Mouse (Mus musculus): ENCODE results near the gene Pigq. TPM values are rescaled to one million over a fixed set of nuclear protein-coding genes. Genes with fewer than 3 reads are reported as not detected.
A peak's percentile ranks its signal among the peaks of the same experiment; 100 is the strongest.

The Pigq gene
- polyA plus RNA-seq, 1 experiment from 2014 or later = 76.4 TPM

DNA sequence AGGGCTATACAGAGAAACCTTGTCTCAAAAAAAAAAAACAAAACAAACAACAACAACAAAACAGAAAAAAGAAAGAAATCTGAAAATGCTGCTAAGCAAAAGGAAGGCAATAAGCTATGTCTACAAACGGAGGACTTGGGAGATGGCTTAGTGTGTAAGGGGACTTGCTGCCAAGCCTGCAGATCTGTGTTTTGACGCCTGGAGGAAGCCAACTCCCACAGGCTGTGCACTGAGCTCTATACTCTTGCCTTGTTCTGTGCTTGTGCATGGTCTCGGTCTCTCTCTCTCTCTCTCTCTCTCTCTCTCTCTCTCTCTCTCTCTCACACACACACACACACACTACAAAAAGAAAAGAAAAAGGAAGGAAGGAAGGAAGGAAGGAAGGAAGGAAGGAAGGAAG is 55.9 kb downstream of the Pigq start:
- Histone ChIP-seq H3K4me2 (no peak overlapping the region), H3K4me1 (no peaks in the 10 kb centered on the region), H3K4me3 (replicated peaks) (no peak overlapping the region), H3K9ac (no peak overlapping the region), H3K9me3 (replicated peaks) (no peaks in the 10 kb centered on the region), H3K36me3 (peaks cover 54% of the 10 kb centered on the region), H3K27me3 (no peaks in the 10 kb centered on the region), H3K27ac (no peak overlapping the region)
- no peak for ATAC-seq (replicated peaks; ENCODE audit: low FRiP score)
- 78% methylated on average over 3 of the region's 3 CpGs for WGBS

DNA sequence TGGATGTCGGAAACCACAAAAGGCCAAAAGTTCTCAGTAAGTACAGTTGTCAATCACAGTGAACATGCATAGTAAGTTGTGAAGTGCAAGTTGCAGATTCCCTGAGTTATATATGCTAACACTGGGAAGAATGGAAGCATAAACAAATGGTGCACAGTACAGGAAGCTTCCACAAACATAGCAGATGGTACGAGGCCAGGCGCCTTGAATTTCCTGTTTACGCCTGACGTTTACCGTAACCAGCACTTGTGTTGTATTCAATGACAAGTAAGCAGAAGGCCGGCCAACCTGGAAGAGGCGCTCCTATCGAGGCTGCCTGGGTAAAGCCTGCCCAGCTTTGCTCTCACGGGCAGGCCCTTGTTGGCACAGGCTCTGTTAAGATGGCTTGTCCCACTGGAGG is 57.3 kb downstream of the Pigq start:
- no peaks in the 10 kb centered on the region for H3K9me3 ChIP-seq (replicated peaks)
- no peaks in the 10 kb centered on the region for H3K27me3 ChIP-seq
- H3K27ac ChIP-seq = no peak overlapping the region
- WGBS = 86% methylated on average over 10 of the region's 10 CpGs
- H3K4me1 ChIP-seq = no peaks in the 10 kb centered on the region
- H3K9ac ChIP-seq = no peak overlapping the region
- no peak for ATAC-seq (replicated peaks; ENCODE audit: low FRiP score)
- H3K4me3 ChIP-seq (replicated peaks) = no peak overlapping the region
- no peak overlapping the region for H3K4me2 ChIP-seq
- peaks cover 67% of the 10 kb centered on the region for H3K36me3 ChIP-seq

DNA sequence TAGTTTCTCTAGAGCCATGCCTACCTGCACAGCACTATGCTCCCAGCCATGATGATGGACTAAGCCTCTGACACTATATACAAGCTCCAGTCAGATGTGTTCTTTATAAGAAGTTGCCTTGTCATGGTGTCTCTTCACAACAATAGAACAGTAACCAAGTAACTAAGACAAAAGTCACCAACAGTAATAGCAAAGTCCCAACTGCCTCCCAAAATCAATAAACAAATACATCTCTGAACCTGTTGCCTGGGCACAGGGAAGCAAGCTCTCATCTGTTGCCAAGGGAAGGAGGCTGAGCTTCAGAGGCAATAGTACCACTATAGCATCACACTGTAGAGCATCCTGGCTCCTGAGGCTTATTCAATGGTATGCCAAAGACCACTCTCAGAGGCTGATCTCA is 57.9 kb downstream of the Pigq start:
- Histone ChIP-seq H3K36me3 (peaks cover 73% of the 10 kb centered on the region), H3K27ac (no peak overlapping the region), H3K4me3 (replicated peaks) (no peak overlapping the region), H3K9ac (no peak overlapping the region), H3K4me1 (peaks cover 4% of the 10 kb centered on the region; the same call in 1 of the 2 replicates), H3K27me3 (no peaks in the 10 kb centered on the region), H3K9me3 (replicated peaks) (no peaks in the 10 kb centered on the region), H3K4me2 (no peak overlapping the region)
- no peak for ATAC-seq (replicated peaks; ENCODE audit: low FRiP score)

- WGBS = 67% methylated on average over 4 of the region's 4 CpGs
- Histone ChIP-seq H3K9me3 (replicated peaks) (no peaks in the 10 kb centered on the region), H3K9ac (no peak overlapping the region), H3K27me3 (no peaks in the 10 kb centered on the region), H3K4me2 (no peak overlapping the region), H3K27ac (no peak overlapping the region), H3K4me3 (replicated peaks) (no peak overlapping the region), H3K36me3 (peaks cover 68% of the 10 kb centered on the region), H3K4me1 (peaks cover 15% of the 10 kb centered on the region)
- ATAC-seq (replicated peaks; ENCODE audit: low FRiP score) = no peak
Observed at GRCm38 (mm10) chr17:25885636-25886035, 59.1 kb downstream of the Pigq start.

DNA sequence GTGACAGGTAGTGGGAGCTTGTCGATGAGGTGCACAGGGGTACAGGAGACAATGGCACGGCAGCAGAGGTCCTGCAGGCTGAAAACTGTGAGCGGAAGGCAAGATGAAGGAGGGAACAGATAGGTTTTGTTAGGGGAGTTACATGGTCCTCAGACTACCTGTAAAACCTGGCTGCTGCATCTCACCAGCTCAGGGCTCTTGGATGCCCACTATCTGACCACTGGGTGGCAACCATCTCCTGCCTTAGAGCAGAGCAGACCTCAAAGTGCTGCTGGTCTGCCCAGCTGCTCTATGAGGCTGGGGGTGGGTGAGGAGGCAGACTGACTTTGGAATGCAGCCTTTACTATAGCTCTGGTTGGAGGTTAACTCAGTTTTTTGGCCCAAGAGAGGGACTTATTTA is 60.9 kb downstream of the Pigq start:
- no peaks in the 10 kb centered on the region for H3K9me3 ChIP-seq (replicated peaks)
- peaks cover 27% of the 10 kb centered on the region for H3K4me1 ChIP-seq
- H3K36me3 ChIP-seq = peaks cover 60% of the 10 kb centered on the region
- ATAC-seq (replicated peaks; ENCODE audit: low FRiP score) = no peak
- no peak overlapping the region for H3K4me3 ChIP-seq (replicated peaks)
- H3K27ac ChIP-seq = no peak overlapping the region
- H3K4me2 ChIP-seq = no peak overlapping the region
- WGBS = 93% methylated on average over 3 of the region's 3 CpGs
- H3K27me3 ChIP-seq = no peaks in the 10 kb centered on the region
- no peak overlapping the region for H3K9ac ChIP-seq

- no peak overlapping the region for H3K4me3 ChIP-seq (replicated peaks)
- H3K9ac ChIP-seq = no peak overlapping the region
- peaks cover 27% of the 10 kb centered on the region for H3K4me1 ChIP-seq
- no peak overlapping the region for H3K4me2 ChIP-seq
- no peaks in the 10 kb centered on the region for H3K27me3 ChIP-seq
- ATAC-seq (replicated peaks; ENCODE audit: low FRiP score) = no peak
- 86% methylated on average over 8 of the region's 8 CpGs for WGBS
- H3K27ac ChIP-seq = no peak overlapping the region
- H3K36me3 ChIP-seq = peaks cover 60% of the 10 kb centered on the region
- H3K9me3 ChIP-seq (replicated peaks) = no peaks in the 10 kb centered on the region
Observed at GRCm38 (mm10) chr17:25883268-25883667, 61.5 kb downstream of the Pigq start.

- H3K27me3 ChIP-seq = no peaks in the 10 kb centered on the region
- no peak overlapping the region for H3K4me2 ChIP-seq
- no peak overlapping the region for H3K27ac ChIP-seq
- 38% methylated on average over 5 of the region's 5 CpGs for WGBS
- peaks cover 57% of the 10 kb centered on the region for H3K36me3 ChIP-seq
- H3K4me3 ChIP-seq (replicated peaks) = no peak overlapping the region
- no peak for ATAC-seq (replicated peaks; ENCODE audit: low FRiP score)
- peaks cover 27% of the 10 kb centered on the region for H3K4me1 ChIP-seq
- no peak overlapping the region for H3K9ac ChIP-seq
- H3K9me3 ChIP-seq (replicated peaks) = no peaks in the 10 kb centered on the region
Observed at GRCm38 (mm10) chr17:25882306-25882705, 62.4 kb downstream of the Pigq start.

GRCm38 (mm10) chr17:25881691-25882090 is 63.0 kb downstream of the Pigq start:
- Histone ChIP-seq H3K4me3 (replicated peaks) (no peak overlapping the region), H3K9me3 (replicated peaks) (no peaks in the 10 kb centered on the region), H3K4me1 (peaks cover 31% of the 10 kb centered on the region), H3K4me2 (no peak overlapping the region), H3K27ac (peak overlapping the region; percentile 56), H3K27me3 (no peaks in the 10 kb centered on the region), H3K36me3 (peaks cover 56% of the 10 kb centered on the region), H3K9ac (no peak overlapping the region)
- WGBS = 33% methylated on average over 4 of the region's 4 CpGs
- ATAC-seq (replicated peaks; ENCODE audit: low FRiP score) = no peak

DNA sequence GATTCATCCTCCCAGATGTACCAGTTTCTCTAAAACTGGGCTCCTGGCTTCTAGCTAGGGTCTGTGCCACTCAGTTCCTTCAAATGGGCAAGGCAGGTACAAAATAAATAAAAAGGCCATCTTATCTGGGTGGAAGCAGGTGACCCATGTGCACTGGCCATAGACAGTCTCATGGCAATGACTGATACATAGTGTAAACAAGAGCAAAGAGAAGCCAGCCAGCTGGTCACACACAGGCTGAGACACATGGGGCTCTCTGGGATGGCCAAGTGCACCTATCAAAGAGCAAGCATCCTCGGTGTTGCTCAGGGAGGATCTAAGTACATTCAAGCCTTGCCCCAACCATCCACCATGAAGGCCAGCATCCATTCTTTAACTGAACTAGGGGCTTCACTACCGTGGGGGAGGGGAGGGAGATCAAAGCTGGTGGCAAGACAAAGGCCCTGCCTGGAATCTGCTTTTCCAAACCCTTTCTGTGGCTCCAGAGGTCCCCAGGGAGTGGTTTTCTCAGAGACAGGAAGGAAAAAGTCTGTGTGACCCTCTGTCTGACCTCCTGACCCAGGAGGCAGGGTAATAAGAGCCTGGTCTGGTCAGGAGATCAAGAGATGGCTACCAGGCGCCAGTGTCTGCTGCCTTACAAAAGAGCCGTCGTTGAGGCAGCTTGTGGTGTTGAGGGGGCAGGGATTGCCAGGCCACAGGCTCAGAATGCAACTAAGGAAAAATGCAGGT is 63.7 kb downstream of the Pigq start:
- no peaks in the 10 kb centered on the region for H3K27me3 ChIP-seq
- peaks cover 37% of the 10 kb centered on the region for H3K4me1 ChIP-seq
- peak overlapping the region; percentile 56; the same call in 1 of the 2 replicates for H3K27ac ChIP-seq
- H3K4me2 ChIP-seq = no peak overlapping the region
- WGBS = 13% methylated on average over 5 of the region's 5 CpGs
- H3K9ac ChIP-seq = no peak overlapping the region
- no peaks in the 10 kb centered on the region for H3K9me3 ChIP-seq (replicated peaks)
- no peak overlapping the region for H3K4me3 ChIP-seq (replicated peaks)
- peaks cover 56% of the 10 kb centered on the region for H3K36me3 ChIP-seq
- ATAC-seq (replicated peaks; ENCODE audit: low FRiP score) = no peak

GRCm38 (mm10) chr17:25880196-25880910 is 64.4 kb downstream of the Pigq start, which contains the start of gene Wfikkn1:
Wfikkn1 (minus strand) TSS chr17:25880858.
- Histone ChIP-seq H3K4me2 (no peak within 1 kb of the TSS), H3K27ac (peak within 1 kb of the TSS; percentile 56), H3K9me3 (replicated peaks) (no peaks in the 10 kb centered on the region), H3K4me1 (peaks cover 41% of the 10 kb centered on the region), H3K36me3 (peaks cover 55% of the 10 kb centered on the region), H3K9ac (0 out of 2 replicates have a peak within 1 kb of the TSS, but pooled peaks have one; percentile 9), H3K27me3 (no peaks in the 10 kb centered on the region), H3K4me3 (replicated peaks) (no peak within 1 kb of the TSS)
- 0 out of 2 replicates have a peak, but pooled peaks have one; percentile 4 for ATAC-seq (replicated peaks; ENCODE audit: low FRiP score)
- 36% methylated on average over 5 of the region's 5 CpGs for WGBS

GRCm38 (mm10) chr17:25879750-25880149 is 65.0 kb downstream of the Pigq start:
- Histone ChIP-seq H3K27me3 (no peaks in the 10 kb centered on the region), H3K4me3 (replicated peaks) (no peak overlapping the region), H3K4me2 (no peak overlapping the region), H3K4me1 (peaks cover 41% of the 10 kb centered on the region), H3K9me3 (replicated peaks) (no peaks in the 10 kb centered on the region), H3K36me3 (peaks cover 51% of the 10 kb centered on the region), H3K27ac (peak overlapping the region; percentile 56), H3K9ac (no peak overlapping the region)
- WGBS = 69% methylated on average over 8 of the region's 8 CpGs
- ATAC-seq (replicated peaks; ENCODE audit: low FRiP score) = no peak

GRCm38 (mm10) chr17:25879261-25879660 is 65.5 kb downstream of the Pigq start:
- Histone ChIP-seq H3K9ac (no peak overlapping the region), H3K27me3 (no peaks in the 10 kb centered on the region), H3K27ac (no peak overlapping the region), H3K36me3 (peaks cover 46% of the 10 kb centered on the region), H3K4me1 (peaks cover 45% of the 10 kb centered on the region), H3K4me3 (replicated peaks) (no peak overlapping the region), H3K9me3 (replicated peaks) (no peaks in the 10 kb centered on the region), H3K4me2 (no peak overlapping the region)
- WGBS = 48% methylated on average over 4 of the region's 4 CpGs
- no peak for ATAC-seq (replicated peaks; ENCODE audit: low FRiP score)

All from kidney, embryonic 15.5 days (tissue).